Mouse (Mus musculus) 3T3-L1 (cell line): ENCODE data around the gene Gm11437.
A peak's percentile ranks its signal among the peaks of the same experiment; 100 is the strongest.

ENCODE experiments used
- DNase-seq: peaks from one replicate; pipeline ENCODE4 v3.0.0-alpha.2; 2015; ENCODE audit warnings: low read depth, low spot score

Gene Gm11437

GRCm38 (mm10) chr11:84145201-84145798 is 22.0 kb downstream of the Gm11437 start:
- no peak for DNase-seq

GRCm38 (mm10) chr11:84141752-84142151 is 25.5 kb downstream of the Gm11437 start:
- peak; percentile 82 for DNase-seq

- no peak for DNase-seq
Observed at GRCm38 (mm10) chr11:84136453-84136852, 30.8 kb downstream of the Gm11437 start.

GRCm38 (mm10) chr11:84134331-84134860 is 32.9 kb downstream of the Gm11437 start:
- peak; percentile 16 for DNase-seq

GRCm38 (mm10) chr11:84129799-84130185 is 37.5 kb downstream of the Gm11437 start:
- DNase-seq = peak; percentile 19

- peak; percentile 61 for DNase-seq
Observed at GRCm38 (mm10) chr11:84128943-84129798, 38.1 kb downstream of the Gm11437 start, which contains the start of the genes Tada2a and Acaca. Gene Tada2a (minus strand): TSS chr11:84129600. Gene Acaca (plus strand): TSS chr11:84129672.

- peak; percentile 45 for DNase-seq
Observed at GRCm38 (mm10) chr11:84127977-84128376, 39.3 kb downstream of the Gm11437 start.

- no peak for DNase-seq
Observed at GRCm38 (mm10) chr11:84121051-84121956, 46.0 kb downstream of the Gm11437 start.

GRCm38 (mm10) chr11:84117431-84117830 is 49.8 kb downstream of the Gm11437 start:
- no peak for DNase-seq

- peak; percentile 40 for DNase-seq
Observed at GRCm38 (mm10) chr11:84116221-84116620, 51.1 kb downstream of the Gm11437 start.

- DNase-seq = no peak
Observed at GRCm38 (mm10) chr11:84115646-84116045, 51.6 kb downstream of the Gm11437 start.

- DNase-seq = no peak
Observed at GRCm38 (mm10) chr11:84113623-84114022, 53.7 kb downstream of the Gm11437 start.

GRCm38 (mm10) chr11:84107137-84107536 is 60.1 kb downstream of the Gm11437 start:
- no peak for DNase-seq

GRCm38 (mm10) chr11:84104036-84104435 is 63.2 kb downstream of the Gm11437 start:
- no peak for DNase-seq

- DNase-seq = peak; percentile 55
Observed at GRCm38 (mm10) chr11:84101182-84101581, 66.1 kb downstream of the Gm11437 start.
